Mouse (Mus musculus) small intestine, adult 2 months (tissue): Measurements from ENCODE around the gene Nfatc2.

Source experiments
- CTCF ChIP-seq: fragments of 200-500 bp; IDR thresholded peaks from 2 replicates; pipeline ENCODE4 v1.5.1; 2012; ENCODE audit warnings: low read depth, mild to moderate bottlenecking, control low read depth, inconsistent platforms, low read length, moderate library complexity, mixed read lengths; ENCODE audit not compliant: insufficient replicate concordance, insufficient read length; ENCODE audit errors: extremely low read depth
- POLR2A ChIP-seq: fragments of 200-500 bp; IDR thresholded peaks from 2 replicates; pipeline ENCODE4 v1.6.1; 2012; ENCODE audit warnings: low read depth, mild to moderate bottlenecking, control low read depth, inconsistent platforms, low read length, moderate library complexity

DNA sequence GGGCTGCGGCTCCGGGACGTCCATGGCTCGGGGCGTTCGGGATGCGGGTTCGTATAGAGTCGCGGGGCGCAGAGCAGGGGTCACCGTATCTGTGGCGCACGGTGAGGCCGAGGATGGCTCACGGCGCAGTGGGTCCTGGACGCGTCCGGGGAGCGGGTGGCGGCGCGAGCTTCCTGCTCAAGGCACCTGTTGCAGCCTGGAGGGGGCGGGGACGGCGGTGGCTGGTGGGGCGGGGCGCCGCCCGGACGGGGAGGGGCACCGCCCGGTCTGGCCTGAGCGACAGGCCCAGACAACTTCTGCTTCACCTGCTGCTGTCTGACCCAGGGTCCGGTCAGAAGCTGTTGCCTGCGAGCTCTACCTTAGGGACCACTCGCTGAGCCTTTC, 11.3 kb downstream of the Nfatc2 start:
- TF ChIP-seq POLR2A (no peak), CTCF (no peak)
